Mouse (Mus musculus): ENCODE measurements around the gene Pmf1. TPM values are rescaled to one million over a fixed set of nuclear protein-coding genes. Genes with fewer than 3 reads are reported as not detected.

The Pmf1 gene
- polyA plus RNA-seq (2014; fragmentation: Nextera tagmentation; extraction: Ambion mirVana), result 118 and 124 TPM in 2 replicates

DNA sequence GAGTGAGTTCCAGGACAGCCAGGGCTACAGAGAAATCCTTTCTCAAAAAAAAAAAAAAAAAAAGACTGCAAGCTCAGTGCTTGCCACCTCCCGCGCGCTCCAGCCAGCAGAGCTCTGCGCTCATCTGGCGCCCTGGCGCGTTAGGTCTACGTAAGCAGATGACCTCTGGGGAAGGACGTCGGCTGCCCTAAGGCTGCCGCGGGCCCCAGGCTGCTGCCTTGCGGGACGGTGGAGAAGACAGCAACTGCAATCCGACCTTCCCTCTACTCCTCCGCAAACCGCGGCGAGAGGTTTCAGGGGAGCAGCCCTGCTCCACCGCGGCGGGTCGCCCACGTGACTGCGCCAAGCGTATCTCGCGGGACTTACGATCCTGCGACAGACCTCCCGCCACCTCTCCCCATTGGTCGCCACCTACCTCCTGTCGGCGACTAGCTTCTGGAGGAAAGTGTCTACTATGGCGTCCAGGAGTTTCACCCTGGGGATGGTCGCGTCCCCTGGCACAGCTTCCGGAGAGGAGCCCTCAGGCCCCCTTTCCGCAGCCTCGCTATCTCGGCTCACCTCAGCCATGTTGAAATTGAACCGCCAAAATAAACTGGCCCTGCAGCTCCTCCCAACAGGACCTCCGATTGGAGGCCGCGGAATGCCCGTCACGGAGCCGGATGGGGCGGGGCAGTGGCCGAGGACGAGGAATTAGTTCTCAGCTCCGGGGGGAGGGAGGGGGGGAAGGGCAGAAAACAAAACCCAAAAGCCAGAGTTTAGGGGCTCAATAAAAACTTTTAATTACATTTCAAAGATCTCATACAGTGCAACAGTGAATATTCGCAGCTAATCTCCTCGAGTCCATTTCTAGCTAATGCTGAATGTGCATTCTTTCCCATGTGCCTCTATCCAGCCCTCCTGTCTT is at the start of gene Pmf1:
TSS of gene Pmf1 (minus strand) at position 591 of the 904 bp plus-strand sequence.
- Histone ChIP-seq H3K27me3 (ENCODE audit: control insufficient read depth, insufficient read depth, low read length) (no peaks in the 10 kb centered on the region), H3K9me3 (ENCODE audit: control insufficient read depth, low read length) (no peaks in the 10 kb centered on the region), H3K9ac (ENCODE audit: low read length) (peak within 1 kb of the TSS; percentile 84), H3K4me2 (ENCODE audit: low read depth) (peak within 1 kb of the TSS; percentile 70), H3K27ac (ENCODE audit: low read depth, low read length) (peak within 1 kb of the TSS; percentile 81), H3K4me1 (ENCODE audit: control insufficient read depth, insufficient read depth, low read length) (peaks cover 3% of the 10 kb centered on the region; the same call in 1 of the 2 replicates), H3K36me3 (ENCODE audit: control insufficient read depth, insufficient read depth, low read length) (peaks cover 2% of the 10 kb centered on the region; the same call in 1 of the 2 replicates), H3K4me3 (ENCODE audit: low read depth, low read length) (peak within 1 kb of the TSS; percentile 60)
- DNase-seq (ENCODE audit: low spot score) (peak; percentile 92), ATAC-seq (ENCODE audit: insufficient read depth, low FRiP score, low TSS enrichment) (peak; percentile 90)
- WGBS, result under 1% methylated on average over 53 of the region's 54 CpGs

DNA sequence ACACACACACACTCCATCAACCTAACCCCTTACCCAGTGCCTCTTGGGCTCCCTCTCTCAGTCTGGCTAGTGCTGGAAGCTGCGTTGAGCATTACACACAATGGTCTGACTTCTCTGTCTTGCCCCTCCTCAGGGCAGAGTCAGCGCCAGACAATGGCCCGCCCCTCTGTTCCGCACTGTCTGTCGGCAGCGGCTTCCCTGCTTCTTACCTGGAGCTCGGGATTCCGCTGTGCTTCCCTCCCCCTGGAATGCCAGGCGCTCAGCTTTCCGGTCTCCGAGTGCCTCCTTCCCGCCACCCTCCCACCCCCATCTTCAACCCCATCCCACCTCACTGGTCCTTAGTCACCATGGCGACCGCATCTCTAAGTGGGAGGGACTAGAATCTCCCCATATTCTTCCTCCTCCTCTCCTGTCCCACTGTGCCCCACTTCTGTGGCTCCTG is 48.7 kb upstream of the Pmf1 start:
- ATAC-seq (ENCODE audit: insufficient read depth, low FRiP score, low TSS enrichment), result peak; percentile 74
- peak overlapping the region; percentile 31 for H3K4me3 ChIP-seq (ENCODE audit: low read depth, low read length)

GRCm38 (mm10) chr3:88456746-88457532 is 46.8 kb upstream of the Pmf1 start:
- Histone ChIP-seq H3K36me3 (ENCODE audit: control insufficient read depth, insufficient read depth, low read length) (no peaks in the 10 kb centered on the region), H3K4me1 (ENCODE audit: control insufficient read depth, insufficient read depth, low read length) (no peaks in the 10 kb centered on the region), H3K4me3 (ENCODE audit: low read depth, low read length) (no peak overlapping the region), H3K27me3 (ENCODE audit: control insufficient read depth, insufficient read depth, low read length) (no peaks in the 10 kb centered on the region), H3K9me3 (ENCODE audit: control insufficient read depth, low read length) (no peaks in the 10 kb centered on the region), H3K4me2 (ENCODE audit: low read depth) (no peak overlapping the region), H3K9ac (ENCODE audit: low read length) (no peak overlapping the region), H3K27ac (ENCODE audit: low read depth, low read length) (no peak overlapping the region)
- no peak for DNase-seq (ENCODE audit: low spot score)
- no peak for ATAC-seq (ENCODE audit: insufficient read depth, low FRiP score, low TSS enrichment)
- 66% methylated on average over 7 of the region's 7 CpGs for WGBS

More for the DNA sequence above, 48.7 kb upstream of the Pmf1 start:
- peak; percentile 49 for DNase-seq (ENCODE audit: low spot score)
- Histone ChIP-seq H3K4me1 (ENCODE audit: control insufficient read depth, insufficient read depth, low read length) (no peaks in the 10 kb centered on the region), H3K27ac (ENCODE audit: low read depth, low read length) (no peak overlapping the region), H3K4me2 (ENCODE audit: low read depth) (peak overlapping the region; percentile 44), H3K27me3 (ENCODE audit: control insufficient read depth, insufficient read depth, low read length) (no peaks in the 10 kb centered on the region), H3K36me3 (ENCODE audit: control insufficient read depth, insufficient read depth, low read length) (no peaks in the 10 kb centered on the region), H3K9me3 (ENCODE audit: control insufficient read depth, low read length) (no peaks in the 10 kb centered on the region), H3K9ac (ENCODE audit: low read length) (peak overlapping the region; percentile 54)
- 2% methylated on average over 14 of the region's 14 CpGs for WGBS

DNA sequence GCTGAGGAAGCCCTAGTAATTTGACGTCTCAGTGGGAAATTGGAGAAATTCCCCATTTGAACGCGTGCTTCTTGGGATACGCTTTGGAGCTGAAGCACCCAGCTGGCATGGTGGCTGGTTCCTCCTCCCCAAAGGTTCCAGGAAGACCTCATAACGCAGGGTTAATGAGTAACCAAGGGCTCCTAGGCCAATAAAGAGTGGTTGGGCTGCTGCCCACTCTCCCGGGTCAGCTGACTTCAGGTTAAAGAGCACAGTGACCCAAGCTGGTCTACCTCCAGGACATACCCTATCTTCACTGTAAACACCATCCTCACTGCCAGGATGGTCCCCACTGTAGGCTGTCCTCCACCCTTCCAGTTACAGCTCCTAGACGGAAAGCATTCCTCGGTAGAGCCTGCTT is 46.2 kb upstream of the Pmf1 start:
- no peaks in the 10 kb centered on the region for H3K27me3 ChIP-seq (ENCODE audit: control insufficient read depth, insufficient read depth, low read length)
- H3K9me3 ChIP-seq (ENCODE audit: control insufficient read depth, low read length), result no peaks in the 10 kb centered on the region
- no peak overlapping the region for H3K4me3 ChIP-seq (ENCODE audit: low read depth, low read length)
- no peak overlapping the region for H3K9ac ChIP-seq (ENCODE audit: low read length)
- no peak for DNase-seq (ENCODE audit: low spot score)
- 79% methylated on average over 8 of the region's 8 CpGs for WGBS
- H3K4me1 ChIP-seq (ENCODE audit: control insufficient read depth, insufficient read depth, low read length), result no peaks in the 10 kb centered on the region
- no peak overlapping the region for H3K27ac ChIP-seq (ENCODE audit: low read depth, low read length)
- no peak for ATAC-seq (ENCODE audit: insufficient read depth, low FRiP score, low TSS enrichment)
- H3K4me2 ChIP-seq (ENCODE audit: low read depth), result no peak overlapping the region
- no peaks in the 10 kb centered on the region for H3K36me3 ChIP-seq (ENCODE audit: control insufficient read depth, insufficient read depth, low read length)

GRCm38 (mm10) chr3:88455588-88456264 is 45.6 kb upstream of the Pmf1 start:
- H3K4me3 ChIP-seq (ENCODE audit: low read depth, low read length), result no peak overlapping the region
- H3K27me3 ChIP-seq (ENCODE audit: control insufficient read depth, insufficient read depth, low read length), result no peaks in the 10 kb centered on the region
- no peak overlapping the region for H3K27ac ChIP-seq (ENCODE audit: low read depth, low read length)
- H3K9ac ChIP-seq (ENCODE audit: low read length), result peak overlapping the region; percentile 29; the same call in 1 of the 2 replicates
- ATAC-seq (ENCODE audit: insufficient read depth, low FRiP score, low TSS enrichment), result no peak
- H3K4me1 ChIP-seq (ENCODE audit: control insufficient read depth, insufficient read depth, low read length), result no peaks in the 10 kb centered on the region
- WGBS, result 80% methylated on average over 18 of the region's 18 CpGs
- no peak for DNase-seq (ENCODE audit: low spot score)
- H3K4me2 ChIP-seq (ENCODE audit: low read depth), result no peak overlapping the region
- H3K9me3 ChIP-seq (ENCODE audit: control insufficient read depth, low read length), result no peaks in the 10 kb centered on the region
- no peaks in the 10 kb centered on the region for H3K36me3 ChIP-seq (ENCODE audit: control insufficient read depth, insufficient read depth, low read length)

- Histone ChIP-seq H3K4me3 (ENCODE audit: low read depth, low read length) (no peak overlapping the region), H3K27ac (ENCODE audit: low read depth, low read length) (no peak overlapping the region), H3K9ac (ENCODE audit: low read length) (peak overlapping the region; percentile 29; the same call in 1 of the 2 replicates), H3K4me2 (ENCODE audit: low read depth) (no peak overlapping the region), H3K4me1 (ENCODE audit: control insufficient read depth, insufficient read depth, low read length) (no peaks in the 10 kb centered on the region), H3K27me3 (ENCODE audit: control insufficient read depth, insufficient read depth, low read length) (no peaks in the 10 kb centered on the region), H3K36me3 (ENCODE audit: control insufficient read depth, insufficient read depth, low read length) (no peaks in the 10 kb centered on the region), H3K9me3 (ENCODE audit: control insufficient read depth, low read length) (no peaks in the 10 kb centered on the region)
- WGBS, result 59% methylated on average over 9 of the region's 9 CpGs
- ATAC-seq (ENCODE audit: insufficient read depth, low FRiP score, low TSS enrichment) (no peak), DNase-seq (ENCODE audit: low spot score) (no peak)
These were observed 44.8 kb upstream of the Pmf1 start for GRCm38 (mm10) chr3:88454762-88455587.

GRCm38 (mm10) chr3:88453986-88454385 is 43.9 kb upstream of the Pmf1 start:
- Histone ChIP-seq H3K27me3 (ENCODE audit: control insufficient read depth, insufficient read depth, low read length) (no peaks in the 10 kb centered on the region), H3K9me3 (ENCODE audit: control insufficient read depth, low read length) (no peaks in the 10 kb centered on the region), H3K36me3 (ENCODE audit: control insufficient read depth, insufficient read depth, low read length) (no peaks in the 10 kb centered on the region), H3K9ac (ENCODE audit: low read length) (no peak overlapping the region), H3K27ac (ENCODE audit: low read depth, low read length) (no peak overlapping the region), H3K4me2 (ENCODE audit: low read depth) (no peak overlapping the region), H3K4me1 (ENCODE audit: control insufficient read depth, insufficient read depth, low read length) (no peaks in the 10 kb centered on the region), H3K4me3 (ENCODE audit: low read depth, low read length) (no peak overlapping the region)
- ATAC-seq (ENCODE audit: insufficient read depth, low FRiP score, low TSS enrichment) (no peak), DNase-seq (ENCODE audit: low spot score) (no peak)
- 80% methylated on average over 8 of the region's 8 CpGs for WGBS

DNA sequence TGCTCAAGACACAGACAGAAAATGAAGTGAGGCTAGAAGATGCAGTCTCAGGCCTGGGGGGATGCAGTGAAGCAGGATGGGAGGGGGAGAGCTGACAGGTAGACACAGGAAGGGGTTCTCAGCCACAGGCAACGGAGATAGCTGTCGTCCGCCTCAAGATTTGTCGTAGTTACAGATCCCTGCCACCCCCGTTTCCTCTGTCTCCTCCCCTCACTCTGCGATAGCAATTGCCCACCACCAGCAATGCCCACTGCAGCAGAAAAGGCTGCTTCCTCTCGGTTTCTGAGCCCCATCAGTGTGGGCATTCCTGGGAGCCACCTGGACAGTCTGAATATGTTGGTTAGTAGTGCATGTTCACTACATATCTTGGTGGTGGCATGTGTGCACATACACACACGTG is 43.2 kb upstream of the Pmf1 start:
- no peaks in the 10 kb centered on the region for H3K9me3 ChIP-seq (ENCODE audit: control insufficient read depth, low read length)
- H3K27me3 ChIP-seq (ENCODE audit: control insufficient read depth, insufficient read depth, low read length), result no peaks in the 10 kb centered on the region
- H3K36me3 ChIP-seq (ENCODE audit: control insufficient read depth, insufficient read depth, low read length), result no peaks in the 10 kb centered on the region
- no peaks in the 10 kb centered on the region for H3K4me1 ChIP-seq (ENCODE audit: control insufficient read depth, insufficient read depth, low read length)
- H3K27ac ChIP-seq (ENCODE audit: low read depth, low read length), result no peak overlapping the region
- DNase-seq (ENCODE audit: low spot score) (no peak), ATAC-seq (ENCODE audit: insufficient read depth, low FRiP score, low TSS enrichment) (no peak)
- no peak overlapping the region for H3K4me3 ChIP-seq (ENCODE audit: low read depth, low read length)
- H3K4me2 ChIP-seq (ENCODE audit: low read depth), result no peak overlapping the region
- H3K9ac ChIP-seq (ENCODE audit: low read length), result no peak overlapping the region
- 65% methylated on average over 8 of the region's 8 CpGs for WGBS
